Mouse (Mus musculus): ENCODE measurements around the gene Luzp4. TPM values are rescaled to one million over a fixed set of nuclear protein-coding genes. Genes with fewer than 3 reads are reported as not detected.
"Not testable (repeated sequence)": the region's sequence is repeated elsewhere in the genome, so short reads cannot be mapped to it uniquely, and the experiment has no call there.

Gene Luzp4
- total RNA-seq (2014; rRNA removed) = not detected in 2 replicates
- not detected in 2 replicates for polyA plus RNA-seq (2012; rRNA removed)

GRCm38 (mm10) chrX:148857340-148857739, at the start of gene Luzp4:
Gene Luzp4, plus strand, starts transcription at chrX:148857640.
- H3K4me1 ChIP-seq (ENCODE audit: control insufficient read depth, insufficient read depth, low read length); H3K36me3 ChIP-seq (ENCODE audit: control insufficient read depth, insufficient read depth, low read length): not testable (repeated sequence)
- WGBS = 62% methylated on average over 3 of the region's 6 CpGs

GRCm38 (mm10) chrX:148841801-148842200, 15.6 kb upstream of the Luzp4 start:
- not testable (repeated sequence) for H3K36me3 ChIP-seq (ENCODE audit: control insufficient read depth, insufficient read depth, low read length); H3K4me3 ChIP-seq (ENCODE audit: insufficient read depth, low read depth, low read length); H3K27ac ChIP-seq (replicated peaks; ENCODE audit: insufficient read depth, low read depth, low read length); DNase-seq (ENCODE audit: extremely low read depth, low read depth, low spot score); H3K4me1 ChIP-seq (ENCODE audit: control insufficient read depth, insufficient read depth, low read length); H3K79me2 ChIP-seq (ENCODE audit: control insufficient read depth, insufficient read depth, low read length); H3K9ac ChIP-seq (ENCODE audit: low read depth, low read length); H3K27me3 ChIP-seq (ENCODE audit: control insufficient read depth, insufficient read depth, low read length)
- WGBS = 81% methylated on average over 4 of the region's 4 CpGs

More at GRCm38 (mm10) chrX:148857340-148857739, at the start of gene Luzp4:
- not testable (repeated sequence) for H3K79me2 ChIP-seq (ENCODE audit: control insufficient read depth, insufficient read depth, low read length); DNase-seq (ENCODE audit: extremely low read depth, low read depth, low spot score); H3K27me3 ChIP-seq (ENCODE audit: control insufficient read depth, insufficient read depth, low read length); H3K27ac ChIP-seq (replicated peaks; ENCODE audit: insufficient read depth, low read depth, low read length); H3K4me3 ChIP-seq (ENCODE audit: insufficient read depth, low read depth, low read length); H3K9ac ChIP-seq (ENCODE audit: low read depth, low read length)

Other genes starting within 250 kb of the Luzp4 start
- gene Gm8334, start 242.5 kb upstream of the Luzp4 start, total RNA-seq (2014; rRNA removed) = not detected in 2 replicates
- gene Gm8334, start 242.5 kb upstream of the Luzp4 start, polyA plus RNA-seq (2012; rRNA removed) = not detected in 2 replicates
- not detected in 2 replicates for gene Gm15127, start 194.0 kb upstream of the Luzp4 start, total RNA-seq (2014; rRNA removed)
- gene Gm15127, start 194.0 kb upstream of the Luzp4 start, polyA plus RNA-seq (2012; rRNA removed) = not detected in 2 replicates
- not detected in 2 replicates for gene Ott, start 216.6 kb downstream of the Luzp4 start, total RNA-seq (2014; rRNA removed)
- gene Ott, start 216.6 kb downstream of the Luzp4 start, polyA plus RNA-seq (2012; rRNA removed) = not detected in 2 replicates

All from liver, adult 2 months (tissue).